Mouse (Mus musculus) kidney, embryonic 16.5 days (tissue): ENCODE measurements around the gene Slc6a12. TPM values are rescaled to one million over a fixed set of nuclear protein-coding genes. Genes with fewer than 3 reads are reported as not detected.
A peak's percentile ranks its signal among the peaks of the same experiment; 100 is the strongest.

ENCODE experiments used
- ATAC-seq: fragments of 200-750 bp; cut with Nextera tagmentation; 2 replicates; pipeline ENCODE4 v1.8.0; 2017; ENCODE audit warnings: moderate TSS enrichment; ENCODE audit not compliant: low FRiP score, low TSS enrichment
- H3K27ac ChIP-seq: fragments of 300-500 bp; sonication (generic); 2 replicates; pipeline ENCODE4 v1.5.1; 2014; ENCODE audit warnings: low read length
- H3K27me3 ChIP-seq: fragments of 300-500 bp; sonication (generic); 2 replicates; pipeline ENCODE4 v1.6.1; 2014; ENCODE audit warnings: low read length, control low read depth, mixed read lengths; ENCODE audit not compliant: insufficient read depth
- H3K36me3 ChIP-seq: fragments of 300-500 bp; sonication (generic); 2 replicates; pipeline ENCODE4 v1.6.1; 2014; ENCODE audit warnings: low read length, control low read depth, mixed read lengths; ENCODE audit not compliant: insufficient read depth
- H3K4me1 ChIP-seq: fragments of 300-500 bp; sonication (generic); 2 replicates; pipeline ENCODE4 v1.6.1; 2014; ENCODE audit warnings: low read length, control low read depth, mixed read lengths; ENCODE audit not compliant: insufficient read depth
- H3K4me2 ChIP-seq: fragments of 300-500 bp; sonication (generic); replicated peaks from 2 replicates; pipeline ENCODE4 v1.6.1; 2014; ENCODE audit warnings: low read depth, low read length
- H3K4me3 ChIP-seq: fragments of 300-500 bp; sonication (generic); 2 replicates; pipeline ENCODE4 v1.5.1; 2014; ENCODE audit warnings: mild to moderate bottlenecking, low read length
- H3K9ac ChIP-seq: fragments of 300-500 bp; sonication (generic); replicated peaks from 2 replicates; pipeline ENCODE4 v1.6.1; 2014; ENCODE audit warnings: low read length
- H3K9me3 ChIP-seq: fragments of 300-500 bp; sonication (generic); 2 replicates; pipeline ENCODE4 v1.6.1; 2016; ENCODE audit warnings: low read length, control low read depth
- WGBS: fragments of 180-500 bp; shearing (Covaris S2); extraction: QIAGEN DNeasy Blood & Tissue Kit; methylation state at CpG from one replicate; pipeline ENCODE4 v1.1.7; 2014; 5-methylcytosine and 5-hydroxymethylcytosine counted together
- polyA plus RNA-seq: library from polyadenylated mRNA; unstranded; fragments of >200 nt; fragmentation: Nextera tagmentation; extraction: Ambion mirVana; gene quantifications from 2 replicates; pipeline ENCODE4 v1.2.1, GENCODE M21; 2015

Gene Slc6a12
- polyA plus RNA-seq = 0.78 and 0.99 TPM in 2 replicates

DNA sequence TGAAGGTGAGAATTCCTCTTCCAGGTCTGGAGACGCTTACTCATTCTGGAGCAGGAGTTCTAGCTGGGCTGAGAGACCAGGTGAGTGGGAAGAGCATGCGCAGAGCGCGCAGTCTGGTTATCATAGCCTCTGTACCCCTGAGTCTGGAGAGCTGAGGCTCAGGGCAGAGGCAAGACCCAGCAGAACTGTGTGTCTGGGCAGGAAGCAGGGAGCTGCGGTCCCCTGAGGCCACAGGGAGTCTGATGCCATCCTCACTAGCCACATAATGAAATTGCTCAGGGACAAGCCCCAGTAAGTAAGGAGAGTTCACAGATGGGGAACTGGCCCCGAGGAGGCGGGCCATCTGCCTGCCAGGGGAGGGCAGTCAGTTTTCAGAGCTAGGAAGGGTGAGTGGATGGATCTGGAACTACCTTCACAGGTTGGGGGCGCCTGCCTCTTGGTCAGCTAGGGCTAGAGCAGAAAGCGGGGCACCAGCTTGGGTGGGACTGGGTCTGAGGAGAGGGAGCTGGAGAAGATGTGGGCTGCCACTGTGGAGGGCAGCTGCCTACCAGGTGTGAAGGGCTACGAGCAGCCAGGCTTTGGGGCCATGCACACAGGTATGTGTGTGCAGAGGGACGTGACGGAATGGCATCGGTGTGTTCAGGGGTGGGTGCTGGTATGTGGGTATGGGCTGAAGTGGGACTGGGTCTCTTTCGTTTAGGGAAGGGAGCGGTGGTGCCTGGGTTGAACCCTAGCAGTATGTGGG lies at the start of gene Slc6a12:
Slc6a12 (plus strand) TSS at position 51 of the 745 bp plus-strand sequence.
- no peak within 1 kb of the TSS for H3K4me3 ChIP-seq
- H3K36me3 ChIP-seq = no peaks in the 10 kb centered on the region
- no peaks in the 10 kb centered on the region for H3K27me3 ChIP-seq
- H3K9me3 ChIP-seq = no peaks in the 10 kb centered on the region
- H3K4me2 ChIP-seq = peak within 1 kb of the TSS; percentile 17
- 58% methylated on average over 15 of the region's 15 CpGs for WGBS
- H3K27ac ChIP-seq = peak within 1 kb of the TSS; percentile 26; the same call in 1 of the 2 replicates
- peaks cover 13% of the 10 kb centered on the region for H3K4me1 ChIP-seq
- peak; percentile 75 for ATAC-seq
- H3K9ac ChIP-seq = 0 out of 2 replicates have a peak within 1 kb of the TSS, but pooled peaks have one; percentile 9

DNA sequence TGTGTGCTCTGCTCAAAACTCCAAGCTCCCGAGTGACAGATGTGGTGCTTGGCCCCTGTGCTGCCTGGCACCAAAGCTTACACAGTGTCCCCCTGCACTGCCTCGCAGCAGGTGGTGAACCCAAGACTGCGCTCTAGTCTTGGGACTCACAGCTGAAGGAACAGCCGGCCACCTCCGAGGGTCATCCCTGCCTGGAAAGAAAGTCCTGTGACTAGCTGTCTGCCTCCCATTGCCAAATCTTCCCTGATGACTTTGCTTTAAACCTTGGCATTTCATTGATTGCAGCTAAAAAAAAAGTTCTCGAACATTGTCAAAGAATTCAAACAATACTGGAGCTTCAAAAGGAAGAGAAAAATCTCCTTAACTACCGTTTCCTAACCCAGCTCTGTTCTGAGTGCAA lies 43.6 kb upstream of the Slc6a12 start:
- Histone ChIP-seq H3K9me3 (no peaks in the 10 kb centered on the region), H3K9ac (no peak overlapping the region), H3K36me3 (no peaks in the 10 kb centered on the region), H3K4me3 (no peak overlapping the region), H3K27me3 (no peaks in the 10 kb centered on the region), H3K27ac (no peak overlapping the region), H3K4me1 (peaks cover 24% of the 10 kb centered on the region), H3K4me2 (0 out of 2 replicates have a peak overlapping the region, but pooled peaks have one; percentile 52)
- ATAC-seq = no peak
- WGBS = 49% methylated on average over 7 of the region's 7 CpGs

DNA sequence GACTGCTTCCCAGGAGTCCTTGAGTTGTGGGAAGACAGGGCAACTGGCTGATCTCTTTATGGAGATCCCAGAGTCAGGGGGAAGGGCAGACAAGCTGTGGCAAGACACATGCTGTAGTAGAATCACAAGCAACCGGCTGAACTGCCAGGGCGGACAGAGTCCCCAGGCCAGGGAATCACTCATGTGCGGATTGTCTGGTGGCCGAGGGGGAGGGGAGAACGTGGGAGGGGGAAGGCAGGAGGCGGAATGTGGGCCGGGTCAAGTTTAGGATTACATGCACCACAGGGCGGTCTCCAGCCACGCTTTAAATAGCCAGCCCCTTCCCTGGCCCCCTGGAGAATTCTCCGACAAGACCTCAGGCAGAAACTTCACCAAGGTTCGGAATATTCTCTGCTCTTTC lies 42.9 kb upstream of the Slc6a12 start, which contains the start of gene Slc6a13:
Slc6a13 (plus strand) TSS at position 274 of the 400 bp plus-strand sequence.
- Histone ChIP-seq H3K27ac (peak within 1 kb of the TSS; percentile 83), H3K4me3 (peak within 1 kb of the TSS; percentile 37)

DNA sequence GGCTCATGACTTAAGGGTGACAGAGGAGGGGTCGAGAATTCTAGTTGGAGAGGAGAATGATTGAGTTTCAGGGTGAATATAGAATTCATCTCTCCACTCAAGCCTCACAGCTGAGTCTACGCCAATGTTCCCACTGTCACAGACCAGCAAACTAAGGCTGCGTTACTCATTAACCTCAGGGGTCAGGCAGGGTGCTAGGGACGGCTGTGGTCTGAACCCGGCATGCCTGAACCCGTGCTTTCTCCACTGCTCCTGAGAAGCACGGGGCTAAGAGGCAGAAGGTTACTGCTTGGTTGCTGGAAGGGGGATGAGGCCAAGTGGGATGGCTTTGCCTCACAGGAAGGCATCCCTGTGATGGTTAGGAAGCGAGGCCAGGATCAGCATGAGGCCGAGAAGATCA lies 42.4 kb upstream of the Slc6a12 start:
- H3K27me3 ChIP-seq = no peaks in the 10 kb centered on the region
- no peaks in the 10 kb centered on the region for H3K9me3 ChIP-seq
- no peaks in the 10 kb centered on the region for H3K36me3 ChIP-seq
- peak overlapping the region; percentile 20 for H3K9ac ChIP-seq
- peak overlapping the region; percentile 83 for H3K27ac ChIP-seq
- 25% methylated on average over 9 of the region's 9 CpGs for WGBS
- ATAC-seq = peak; percentile 74
- peak overlapping the region; percentile 52 for H3K4me2 ChIP-seq
- peak overlapping the region; percentile 37 for H3K4me3 ChIP-seq
- peaks cover 26% of the 10 kb centered on the region for H3K4me1 ChIP-seq

More for the DNA sequence above, 42.9 kb upstream of the Slc6a12 start, which contains the start of gene Slc6a13:
- H3K4me1 ChIP-seq = peaks cover 25% of the 10 kb centered on the region
- H3K4me2 ChIP-seq = peak within 1 kb of the TSS; percentile 52
- H3K9ac ChIP-seq = peak within 1 kb of the TSS; percentile 20
- 1% methylated on average over 11 of the region's 11 CpGs for WGBS
- peak; percentile 92 for ATAC-seq
- no peaks in the 10 kb centered on the region for H3K9me3 ChIP-seq
- no peaks in the 10 kb centered on the region for H3K27me3 ChIP-seq
- H3K36me3 ChIP-seq = no peaks in the 10 kb centered on the region

DNA sequence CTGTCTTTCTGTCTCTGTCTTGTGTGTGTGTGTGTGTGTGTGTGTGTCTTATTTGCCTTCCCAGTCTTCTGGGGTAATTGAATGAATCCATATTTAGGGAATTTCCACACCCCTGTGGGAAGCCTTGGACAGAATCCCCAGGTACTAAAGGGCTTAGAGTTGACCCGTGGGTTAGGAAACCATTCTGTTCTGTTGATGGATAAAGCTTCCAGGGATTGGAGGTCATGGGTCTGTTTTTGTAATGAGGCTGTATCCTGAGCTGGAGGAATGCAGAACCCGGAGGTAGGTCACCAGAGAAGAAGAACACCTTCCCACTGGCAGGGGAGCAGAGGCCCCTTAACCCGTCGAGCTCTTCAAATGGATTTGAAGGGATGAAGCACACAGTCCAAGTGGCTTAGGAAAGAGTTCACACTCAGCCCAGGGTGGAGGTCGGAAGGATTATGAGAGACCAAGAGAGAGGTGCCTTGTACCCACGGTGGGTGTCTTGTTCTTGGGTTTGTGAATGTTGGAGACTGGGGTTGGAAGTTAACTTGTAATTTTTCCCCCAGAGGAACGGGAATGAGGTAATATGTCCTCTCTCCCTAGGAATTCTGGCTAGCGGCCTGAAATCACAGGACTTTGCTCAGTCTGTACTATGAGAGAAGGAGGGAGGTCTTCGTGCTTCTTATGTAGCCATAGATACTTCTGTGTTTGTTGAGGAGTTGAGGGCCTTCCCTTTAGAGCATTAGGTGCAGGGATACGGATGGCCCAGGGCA lies 39.2 kb upstream of the Slc6a12 start:
- 61% methylated on average over 10 of the region's 10 CpGs for WGBS
- Histone ChIP-seq H3K27ac (peak overlapping the region; percentile 84), H3K4me1 (peaks cover 26% of the 10 kb centered on the region), H3K9me3 (no peaks in the 10 kb centered on the region), H3K9ac (no peak overlapping the region), H3K36me3 (no peaks in the 10 kb centered on the region), H3K4me2 (no peak overlapping the region), H3K4me3 (no peak overlapping the region), H3K27me3 (no peaks in the 10 kb centered on the region)
- no peak for ATAC-seq

DNA sequence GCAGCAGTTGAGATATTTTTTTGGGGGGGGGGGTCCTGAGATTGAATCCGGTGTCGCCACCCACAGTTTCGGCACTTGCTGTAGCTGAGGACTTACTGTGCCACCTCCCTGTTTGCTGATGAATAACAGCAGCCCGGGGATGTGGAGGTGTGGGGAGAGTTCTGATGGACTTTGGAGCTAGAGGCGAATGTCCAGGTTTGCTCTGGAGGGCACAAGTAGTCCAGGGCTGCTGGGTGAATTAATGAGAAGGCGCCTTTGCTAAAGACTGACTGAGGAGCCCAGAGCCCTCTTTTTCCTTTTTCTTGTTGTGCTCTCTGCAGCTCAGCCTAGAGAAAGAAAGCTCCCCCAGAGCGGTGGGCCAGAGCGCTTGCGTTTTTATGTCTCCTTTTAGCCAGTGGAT lies 38.2 kb upstream of the Slc6a12 start:
- Histone ChIP-seq H3K9ac (no peak overlapping the region), H3K4me1 (peaks cover 21% of the 10 kb centered on the region), H3K36me3 (no peaks in the 10 kb centered on the region), H3K27ac (peak overlapping the region; percentile 84), H3K27me3 (no peaks in the 10 kb centered on the region), H3K9me3 (no peaks in the 10 kb centered on the region), H3K4me3 (no peak overlapping the region), H3K4me2 (no peak overlapping the region)
- 80% methylated on average over 9 of the region's 9 CpGs for WGBS
- ATAC-seq = peak; percentile 50; the same call in 1 of the 2 replicates

DNA sequence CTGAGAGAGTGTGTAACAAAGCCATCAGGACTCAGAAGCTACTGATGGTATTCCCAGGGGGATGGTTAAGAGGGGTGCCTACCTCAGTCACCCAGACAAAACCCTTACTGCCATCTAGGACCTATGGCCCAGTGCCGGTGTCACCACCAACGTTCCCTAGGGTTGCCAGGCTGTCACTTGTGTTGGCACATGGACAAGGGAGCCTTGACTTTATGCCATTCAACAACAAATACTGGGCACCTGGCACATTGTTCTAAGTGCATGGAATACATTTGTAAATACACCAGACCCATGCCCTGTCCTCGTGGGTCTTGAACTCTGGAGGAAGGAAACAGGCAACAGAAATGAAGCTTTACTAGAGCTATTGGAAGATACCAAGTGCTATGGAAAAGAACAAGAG lies 37.3 kb upstream of the Slc6a12 start:
- Histone ChIP-seq H3K9ac (no peak overlapping the region), H3K27me3 (no peaks in the 10 kb centered on the region), H3K4me3 (no peak overlapping the region), H3K9me3 (no peaks in the 10 kb centered on the region), H3K27ac (no peak overlapping the region), H3K4me2 (no peak overlapping the region), H3K36me3 (no peaks in the 10 kb centered on the region), H3K4me1 (peaks cover 13% of the 10 kb centered on the region)
- no peak for ATAC-seq
- 85% methylated on average over 3 of the region's 3 CpGs for WGBS

DNA sequence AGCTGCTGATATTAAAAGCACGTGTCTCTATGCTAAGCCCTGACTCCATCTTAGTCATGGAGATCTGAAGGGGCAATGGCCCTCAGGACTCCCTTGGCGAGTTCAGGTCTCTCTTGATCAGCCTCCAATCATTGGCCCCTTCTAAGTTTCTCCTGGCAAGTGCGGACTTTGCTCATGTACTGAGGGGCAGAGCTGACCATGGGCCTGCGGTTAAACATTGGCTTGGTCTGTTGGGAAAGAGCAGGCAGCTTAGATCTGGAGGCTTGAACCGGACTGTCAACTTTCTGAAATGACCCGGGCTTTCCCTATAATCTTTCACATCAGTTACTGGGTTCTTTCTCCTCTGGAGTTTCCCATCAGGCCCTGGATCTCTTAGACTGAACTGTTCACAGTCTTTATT lies 31.9 kb upstream of the Slc6a12 start:
- peak overlapping the region; percentile 61; the same call in 1 of the 2 replicates for H3K27ac ChIP-seq
- ATAC-seq = peak; percentile 81

DNA sequence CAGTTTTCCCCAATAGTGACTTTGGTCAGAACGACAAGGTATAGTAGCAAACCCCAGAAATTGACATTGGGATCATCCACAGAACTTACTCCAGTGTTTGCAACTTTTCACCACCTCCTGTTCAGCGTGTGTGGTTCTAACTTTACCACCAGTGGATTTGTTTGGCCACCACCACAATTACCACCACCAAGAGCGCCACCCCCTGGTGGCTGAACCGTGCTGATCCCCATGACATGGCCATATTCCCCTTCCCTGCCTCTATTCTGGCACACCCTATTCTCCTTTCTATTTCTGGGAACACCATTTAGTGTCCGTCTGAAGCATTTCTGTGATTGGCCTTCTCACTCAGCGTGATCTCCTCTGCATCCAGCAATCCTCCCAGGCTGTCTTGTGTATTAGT lies 23.8 kb upstream of the Slc6a12 start:
- H3K4me2 ChIP-seq = no peak overlapping the region
- no peak overlapping the region for H3K9ac ChIP-seq
- ATAC-seq = no peak
- 71% methylated on average over 6 of the region's 6 CpGs for WGBS
- H3K27ac ChIP-seq = no peak overlapping the region
- H3K9me3 ChIP-seq = no peaks in the 10 kb centered on the region
- H3K36me3 ChIP-seq = no peaks in the 10 kb centered on the region
- no peaks in the 10 kb centered on the region for H3K27me3 ChIP-seq
- H3K4me1 ChIP-seq = peaks cover 12% of the 10 kb centered on the region
- H3K4me3 ChIP-seq = no peak overlapping the region

More for the DNA sequence above, 31.9 kb upstream of the Slc6a12 start:
- peaks cover 3% of the 10 kb centered on the region; the same call in 1 of the 2 replicates for H3K4me1 ChIP-seq
- no peak overlapping the region for H3K4me3 ChIP-seq
- no peak overlapping the region for H3K4me2 ChIP-seq
- H3K9ac ChIP-seq = no peak overlapping the region
- H3K9me3 ChIP-seq = no peaks in the 10 kb centered on the region
- no peaks in the 10 kb centered on the region for H3K27me3 ChIP-seq
- WGBS = 75% methylated on average over 6 of the region's 6 CpGs
- no peaks in the 10 kb centered on the region for H3K36me3 ChIP-seq
